Mouse (Mus musculus) E14TG2a.4 (cell line): ENCODE measurements around the gene Gm45233.

Source experiments
- H3K27me3 ChIP-seq: 2 replicates; pipeline ENCODE4 v1.6.1; 2014; ENCODE audit warnings: low read length, control low read depth; ENCODE audit not compliant: insufficient read depth
- H3K36me3 ChIP-seq: 2 replicates; pipeline ENCODE4 v1.6.1; 2014; ENCODE audit warnings: low read length, control low read depth; ENCODE audit not compliant: insufficient read depth
- H3K4me1 ChIP-seq: replicated peaks from 2 replicates; pipeline ENCODE4 v1.6.1; 2014; ENCODE audit warnings: low read depth, low read length, control low read depth
- H3K4me3 ChIP-seq: replicated peaks from 2 replicates; pipeline ENCODE4 v1.5.1; 2014; ENCODE audit warnings: mild to moderate bottlenecking, low read length
- H3K9me3 ChIP-seq: 2 replicates; pipeline ENCODE4 v1.6.1; 2014; ENCODE audit warnings: low read length, control low read depth
- CTCF ChIP-seq: conservative IDR thresholded peaks from 2 replicates; pipeline ENCODE4 v1.5.1; 2014; ENCODE audit warnings: low read length
- NANOG ChIP-seq: IDR thresholded peaks from 2 replicates; pipeline ENCODE4 v1.6.1; 2014; ENCODE audit warnings: borderline replicate concordance, low read length, mixed read lengths
- POU5F1 ChIP-seq: IDR thresholded peaks from 2 replicates; pipeline ENCODE4 v1.6.1; 2014; ENCODE audit warnings: low read length, borderline replicate concordance

The Gm45233 gene

DNA sequence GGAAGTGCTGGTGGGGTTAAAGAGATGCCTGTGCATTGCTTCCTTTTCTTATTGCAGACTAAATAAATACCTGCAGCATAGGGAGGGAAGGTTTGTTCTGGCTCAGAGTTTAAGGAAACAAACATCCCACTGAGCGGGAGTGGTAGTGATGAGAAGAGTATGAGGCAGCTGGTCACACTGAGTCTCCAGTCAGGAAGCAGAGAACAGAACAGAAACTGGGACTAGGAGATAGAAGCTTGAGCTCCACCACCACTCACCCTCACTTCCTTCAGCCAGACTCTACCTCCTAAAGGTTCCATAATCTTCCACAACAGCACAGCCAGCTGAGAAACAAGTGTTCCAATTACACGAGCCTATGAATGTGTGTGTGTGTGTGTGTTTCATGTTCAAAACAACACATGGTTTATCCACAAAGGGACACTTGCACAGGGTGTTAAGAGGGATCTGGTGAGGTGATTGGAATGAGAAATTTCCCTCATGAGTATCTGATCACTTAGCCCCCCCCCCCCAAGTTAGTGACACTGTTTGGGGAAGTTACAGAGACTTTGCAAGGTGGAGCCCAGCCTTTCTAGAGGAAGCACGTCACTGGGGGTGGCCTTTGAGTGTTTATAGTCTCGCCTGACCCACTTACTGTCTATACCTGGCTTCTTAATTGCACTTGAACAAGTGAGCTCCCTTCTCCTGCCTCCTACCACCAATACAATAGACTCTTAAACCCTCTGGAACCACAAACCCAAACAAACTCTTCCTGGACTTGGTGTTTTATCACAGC lies 68.0 kb downstream of the Gm45233 start:
- H3K36me3 ChIP-seq = no peaks in the 10 kb centered on the region
- no peak overlapping the region for H3K4me3 ChIP-seq
- TF ChIP-seq CTCF = no peak
- TF ChIP-seq NANOG = no peak
- TF ChIP-seq POU5F1 = no peak
- no peaks in the 10 kb centered on the region for H3K9me3 ChIP-seq
- H3K4me1 ChIP-seq = peaks cover 5% of the 10 kb centered on the region; the same call in 1 of the 2 replicates
- H3K27me3 ChIP-seq = peaks cover 12% of the 10 kb centered on the region; the same call in 1 of the 2 replicates

DNA sequence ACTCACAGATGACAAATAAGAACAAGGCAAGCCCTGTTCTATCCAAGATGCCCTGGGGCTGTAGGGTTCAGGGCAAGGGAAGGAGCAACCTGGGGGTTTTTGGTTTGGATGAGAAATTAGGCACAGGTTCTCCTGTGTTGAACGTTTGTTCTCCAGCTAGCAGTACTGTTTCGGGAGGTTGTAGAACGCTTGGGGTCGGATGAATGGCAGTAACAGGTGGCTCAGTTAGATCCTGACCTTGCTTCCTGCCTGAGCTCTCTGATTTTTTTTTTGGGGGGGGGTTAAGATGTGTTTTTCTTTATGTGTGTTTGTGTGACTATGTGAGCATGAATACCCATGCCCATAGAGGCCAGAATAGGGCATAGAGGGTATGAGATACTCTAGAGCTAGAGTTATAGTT lies 68.6 kb downstream of the Gm45233 start:
- TF ChIP-seq NANOG = no peak
- TF ChIP-seq POU5F1 = no peak
- TF ChIP-seq CTCF = no peak
- no peaks in the 10 kb centered on the region for H3K36me3 ChIP-seq

More for the DNA sequence above, 68.6 kb downstream of the Gm45233 start:
- H3K9me3 ChIP-seq = no peaks in the 10 kb centered on the region
- H3K4me1 ChIP-seq = peaks cover 5% of the 10 kb centered on the region; the same call in 1 of the 2 replicates
- H3K4me3 ChIP-seq = no peak overlapping the region
- H3K27me3 ChIP-seq = peaks cover 12% of the 10 kb centered on the region; the same call in 1 of the 2 replicates
